Mouse (Mus musculus) kidney, postnatal 0 days (tissue): ENCODE results near the gene Nphp3. TPM values are rescaled to one million over a fixed set of nuclear protein-coding genes. Genes with fewer than 3 reads are reported as not detected.

ENCODE experiments used
- ATAC-seq: fragments of 200-750 bp; cut with Nextera tagmentation; replicated peaks from 2 replicates; pipeline ENCODE4 v1.8.0; 2017; ENCODE audit warnings: low read depth, moderate number of reproducible peaks, moderate TSS enrichment, moderate library complexity; ENCODE audit not compliant: low FRiP score
- DNase-seq: peaks from one replicate; pipeline ENCODE4 v3.0.0-alpha.2; 2016; ENCODE audit warnings: low spot score
- H3K27ac ChIP-seq: fragments of 300-500 bp; sonication (generic); 2 replicates; pipeline ENCODE4 v1.5.1; 2014; ENCODE audit warnings: mild to moderate bottlenecking
- H3K27me3 ChIP-seq: fragments of 300-500 bp; sonication (generic); 2 replicates; pipeline ENCODE4 v1.6.1; 2014; ENCODE audit warnings: low read length, mixed read lengths; ENCODE audit not compliant: insufficient read depth
- H3K36me3 ChIP-seq: fragments of 300-500 bp; sonication (generic); 2 replicates; pipeline ENCODE4 v1.6.1; 2014; ENCODE audit warnings: low read length, mixed read lengths; ENCODE audit not compliant: insufficient read depth
- H3K4me1 ChIP-seq: fragments of 300-500 bp; sonication (generic); replicated peaks from 2 replicates; pipeline ENCODE4 v1.6.1; 2014; ENCODE audit warnings: antibody characterized with exemption, low read length, mixed read lengths; ENCODE audit not compliant: insufficient read depth
- H3K4me2 ChIP-seq: fragments of 300-500 bp; sonication (generic); 2 replicates; pipeline ENCODE4 v1.6.1; 2014; ENCODE audit warnings: mild to moderate bottlenecking, low read length, moderate library complexity, mixed read lengths
- H3K4me3 ChIP-seq: fragments of 300-500 bp; sonication (generic); replicated peaks from 2 replicates; pipeline ENCODE4 v1.5.1; 2014; ENCODE audit warnings: low read depth, low read length
- H3K9ac ChIP-seq: fragments of 300-500 bp; sonication (generic); 2 replicates; pipeline ENCODE4 v1.6.1; 2014; ENCODE audit warnings: low read depth, low read length
- H3K9me3 ChIP-seq: fragments of 300-500 bp; sonication (generic); replicated peaks from 2 replicates; pipeline ENCODE4 v1.6.1; 2016; ENCODE audit warnings: low read length, inconsistent platforms, mixed read lengths
- CTCF ChIP-seq: IDR thresholded peaks from 2 replicates; pipeline ENCODE4 v1.5.1; 2016; ENCODE audit warnings: antibody characterized with exemption, low read depth, mild to moderate bottlenecking, moderate library complexity
- WGBS: fragments of 180-500 bp; shearing (Covaris S2); extraction: QIAGEN DNeasy Blood & Tissue Kit; methylation state at CpG from one replicate; pipeline ENCODE4 v1.1.7; 2014; 5-methylcytosine and 5-hydroxymethylcytosine counted together
- polyA plus RNA-seq: library from polyadenylated mRNA; unstranded; fragments of >200 nt; fragmentation: Nextera tagmentation; extraction: Ambion mirVana; gene quantifications from 2 replicates; pipeline ENCODE4 v1.2.1, GENCODE M21; 2015

Nphp3 gene
- polyA plus RNA-seq = 3.4 and 3.5 TPM in 2 replicates

- peak; percentile 98 for ATAC-seq
- H3K27ac ChIP-seq = peak within 1 kb of the TSS; percentile 90
- H3K9ac ChIP-seq = peak within 1 kb of the TSS; percentile 72
- WGBS = under 1% methylated on average over 55 of the region's 55 CpGs
- H3K4me1 ChIP-seq = peaks cover 3% of the 10 kb centered on the region; the same call in 1 of the 2 replicates
- H3K36me3 ChIP-seq = 0 out of 2 replicates have a peak, but pooled peaks cover 6% of the 10 kb centered on the region
- H3K4me2 ChIP-seq = peak within 1 kb of the TSS; percentile 71
- no peaks in the 10 kb centered on the region for H3K9me3 ChIP-seq
- peak within 1 kb of the TSS; percentile 64 for H3K4me3 ChIP-seq
- DNase-seq = peak; percentile 100
- peak; percentile 46; the same call in 1 of the 2 replicates for TF ChIP-seq CTCF
- no peaks in the 10 kb centered on the region for H3K27me3 ChIP-seq
Measured at GRCm38 (mm10) chr9:104001921-104002859, at the start of gene Nphp3. TSS of gene Nphp3 (plus strand) at chr9:104002544.

- Histone ChIP-seq H3K4me2 (no peak overlapping the region), H3K27me3 (no peaks in the 10 kb centered on the region), H3K9me3 (no peaks in the 10 kb centered on the region), H3K4me1 (no peaks in the 10 kb centered on the region), H3K27ac (no peak overlapping the region), H3K9ac (no peak overlapping the region), H3K36me3 (no peaks in the 10 kb centered on the region), H3K4me3 (no peak overlapping the region)
- no peak for ATAC-seq
- 82% methylated on average over 6 of the region's 6 CpGs for WGBS
- DNase-seq = no peak
- TF ChIP-seq CTCF = no peak
Measured at GRCm38 (mm10) chr9:103958722-103959121, 43.6 kb upstream of the Nphp3 start.

- no peak overlapping the region for H3K4me3 ChIP-seq
- no peak for ATAC-seq
- H3K9ac ChIP-seq = no peak overlapping the region
- no peak overlapping the region for H3K4me2 ChIP-seq
- no peak for TF ChIP-seq CTCF
- no peak for DNase-seq
- whole genome bisulfite sequencing = 73% methylated on average over 10 of the region's 10 CpGs
- H3K9me3 ChIP-seq = no peaks in the 10 kb centered on the region
- H3K27me3 ChIP-seq = no peaks in the 10 kb centered on the region
- H3K36me3 ChIP-seq = no peaks in the 10 kb centered on the region
- H3K4me1 ChIP-seq = no peaks in the 10 kb centered on the region
- H3K27ac ChIP-seq = no peak overlapping the region
Measured at GRCm38 (mm10) chr9:103959989-103960388, 42.4 kb upstream of the Nphp3 start.

GRCm38 (mm10) chr9:103996496-103996895 is 5.8 kb upstream of the Nphp3 start:
- no peaks in the 10 kb centered on the region for H3K27me3 ChIP-seq
- H3K36me3 ChIP-seq = no peaks in the 10 kb centered on the region
- H3K27ac ChIP-seq = no peak overlapping the region
- no peaks in the 10 kb centered on the region for H3K4me1 ChIP-seq
- ATAC-seq (no peak), DNase-seq (peak; percentile 82)
- peak; percentile 78 for TF ChIP-seq CTCF
- no peaks in the 10 kb centered on the region for H3K9me3 ChIP-seq
- H3K4me3 ChIP-seq = no peak overlapping the region
- H3K9ac ChIP-seq = no peak overlapping the region
- no peak overlapping the region for H3K4me2 ChIP-seq
- 6% methylated on average over 2 of the region's 2 CpGs for WGBS

- peak overlapping the region; percentile 19; the same call in 1 of the 2 replicates for H3K27ac ChIP-seq
- WGBS = 38% methylated on average over 3 of the region's 3 CpGs
- no peak for ATAC-seq
Measured at GRCm38 (mm10) chr9:104000601-104001000, 1.7 kb upstream of the Nphp3 start.

GRCm38 (mm10) chr9:104002913-104003330 is 578 bp downstream of the Nphp3 start:
- H3K36me3 ChIP-seq = 0 out of 2 replicates have a peak, but pooled peaks cover 8% of the 10 kb centered on the region
- H3K9ac ChIP-seq = peak overlapping the region; percentile 72
- no peaks in the 10 kb centered on the region for H3K9me3 ChIP-seq
- ATAC-seq (peak; percentile 35), DNase-seq (peak; percentile 86)
- H3K27ac ChIP-seq = peak overlapping the region; percentile 86
- H3K27me3 ChIP-seq = no peaks in the 10 kb centered on the region
- 1% methylated on average over 37 of the region's 37 CpGs for WGBS
- peaks cover 3% of the 10 kb centered on the region; the same call in 1 of the 2 replicates for H3K4me1 ChIP-seq
- H3K4me2 ChIP-seq = peak overlapping the region; percentile 71
- peak; percentile 69 for TF ChIP-seq CTCF
- peak overlapping the region; percentile 64 for H3K4me3 ChIP-seq

More at GRCm38 (mm10) chr9:104000601-104001000, 1.7 kb upstream of the Nphp3 start:
- TF ChIP-seq CTCF = no peak
- H3K4me1 ChIP-seq = peaks cover 3% of the 10 kb centered on the region; the same call in 1 of the 2 replicates
- H3K9me3 ChIP-seq = no peaks in the 10 kb centered on the region
- no peaks in the 10 kb centered on the region for H3K27me3 ChIP-seq
- H3K4me3 ChIP-seq = no peak overlapping the region
- no peak overlapping the region for H3K4me2 ChIP-seq
- H3K9ac ChIP-seq = no peak overlapping the region
- DNase-seq = no peak
- no peaks in the 10 kb centered on the region for H3K36me3 ChIP-seq
